9 mouse cellular contexts compared by ENCODE assay signal in genomic region chr12:72945301-72946063, GRCm38 (mm10). TPM values are rescaled to one million over a fixed set of nuclear protein-coding genes. Genes with fewer than 3 reads are reported as not detected.
DNase-seq lines count a peak whose midpoint lies in the region; ATAC-seq lines count a peak whose summit lies in the region.
"Had no signal": no experiment of that assay in that cellular context is flagged by ENCODE, and none has a peak within 500 bp of the region (broad histone marks: within the 10 kb centered on the region; RNA-seq: fewer than 3 reads in every experiment).

No protein-coding gene starts in this region.

- H3K27ac ChIP-seq in liver, embryonic 11.5 days (ENCODE audit: low read depth, low read length), result no peak overlapping the region
- H3K27ac ChIP-seq in embryonic facial prominence, embryonic 12.5 days, result 0 out of 2 replicates have a peak overlapping the region, but pooled peaks have one; percentile 50
- H3K27ac ChIP-seq in intestine, embryonic 15.5 days, result no peak overlapping the region
- H3K27ac ChIP-seq in neural tube, embryonic 14.5 days (ENCODE audit: low read depth, low read length), result no peak overlapping the region

- peak overlapping the region; percentile 44 for H3K4me3 ChIP-seq in liver, embryonic 11.5 days (ENCODE audit: low read depth, low read length)
- peak overlapping the region; percentile 45 for H3K4me3 ChIP-seq in embryonic facial prominence, embryonic 12.5 days
- peak overlapping the region; percentile 40 for H3K4me3 ChIP-seq in intestine, embryonic 15.5 days (replicated peaks)
- peak overlapping the region; percentile 26 for H3K4me3 ChIP-seq in neural tube, embryonic 14.5 days (ENCODE audit: low read depth, low read length)

- under 1% methylated on average over 89 of the region's 89 CpGs for WGBS in liver, embryonic 11.5 days
- WGBS in embryonic facial prominence, embryonic 12.5 days, result under 1% methylated on average over 89 of the region's 89 CpGs
- WGBS in intestine, embryonic 15.5 days, result under 1% methylated on average over 88 of the region's 89 CpGs
- WGBS in neural tube, embryonic 14.5 days, result under 1% methylated on average over 64 of the region's 89 CpGs

- H3K4me2 ChIP-seq in liver, embryonic 11.5 days, result peak overlapping the region; percentile 67
- peak overlapping the region; percentile 77 for H3K4me2 ChIP-seq in embryonic facial prominence, embryonic 12.5 days (replicated peaks)
- H3K4me2 ChIP-seq in intestine, embryonic 15.5 days (replicated peaks), result peak overlapping the region; percentile 71
- peak overlapping the region; percentile 43 for H3K4me2 ChIP-seq in neural tube, embryonic 14.5 days (ENCODE audit: low read depth, low read length)

- H3K9me3 ChIP-seq in liver, embryonic 11.5 days (ENCODE audit: control insufficient read depth, low read length), result no peaks in the 10 kb centered on the region
- H3K9me3 ChIP-seq in embryonic facial prominence, embryonic 12.5 days, result no peaks in the 10 kb centered on the region
- no peaks in the 10 kb centered on the region for H3K9me3 ChIP-seq in intestine, embryonic 15.5 days
- H3K9me3 ChIP-seq in neural tube, embryonic 14.5 days (ENCODE audit: control insufficient read depth, low read length), result no peaks in the 10 kb centered on the region

- no peak for DNase-seq in liver, embryonic 11.5 days (ENCODE audit: low spot score)
- no peak for DNase-seq in liver
- DNase-seq in urinary bladder, postnatal 10 days (ENCODE audit: low spot score), result no peak
- DNase-seq in T-cell, adult 2 months (ENCODE audit: low spot score), result no peak
- no peak for DNase-seq in layer of hippocampus, adult 18-20 months (ENCODE audit: low spot score in 2 of 2)

- peaks cover 3% of the 10 kb centered on the region; the same call in 1 of the 2 replicates for H3K4me1 ChIP-seq in liver, embryonic 11.5 days (replicated peaks; ENCODE audit: control insufficient read depth, insufficient read depth, low read length)
- peaks cover 10% of the 10 kb centered on the region; the same call in 1 of the 2 replicates for H3K4me1 ChIP-seq in embryonic facial prominence, embryonic 12.5 days
- H3K4me1 ChIP-seq in intestine, embryonic 15.5 days (replicated peaks), result peaks cover 10% of the 10 kb centered on the region
- H3K4me1 ChIP-seq in neural tube, embryonic 14.5 days (ENCODE audit: control insufficient read depth, insufficient read depth, low read length), result 0 out of 2 replicates have a peak, but pooled peaks cover 4% of the 10 kb centered on the region

- peak; percentile 31 for ATAC-seq in liver, embryonic 11.5 days (replicated peaks; ENCODE audit: low FRiP score)
- ATAC-seq in embryonic facial prominence, embryonic 12.5 days (ENCODE audit: insufficient number of reproducible peaks, insufficient read depth, low FRiP score, low TSS enrichment), result peak; percentile 60; the same call in 1 of the 2 replicates
- peak; percentile 28; the same call in 1 of the 2 replicates for ATAC-seq in intestine, embryonic 15.5 days
- peak; percentile 60; the same call in 1 of the 2 replicates for ATAC-seq in neural tube, embryonic 14.5 days (ENCODE audit: low read depth)

- H3K9ac ChIP-seq in liver, embryonic 11.5 days (ENCODE audit: low read depth, low read length), result no peak overlapping the region
- peak overlapping the region; percentile 39 for H3K9ac ChIP-seq in embryonic facial prominence, embryonic 12.5 days
- no peak overlapping the region for H3K9ac ChIP-seq in intestine, embryonic 15.5 days
- H3K9ac ChIP-seq in neural tube, embryonic 14.5 days (replicated peaks; ENCODE audit: low read depth, low read length), result no peak overlapping the region

- no peaks in the 10 kb centered on the region for H3K36me3 ChIP-seq in liver, embryonic 11.5 days (ENCODE audit: control insufficient read depth, insufficient read depth, low read length)
- H3K36me3 ChIP-seq in embryonic facial prominence, embryonic 12.5 days, result no peaks in the 10 kb centered on the region
- H3K36me3 ChIP-seq in intestine, embryonic 15.5 days, result no peaks in the 10 kb centered on the region
- H3K36me3 ChIP-seq in neural tube, embryonic 14.5 days (ENCODE audit: control insufficient read depth, insufficient read depth, low read length), result no peaks in the 10 kb centered on the region

- peaks cover 85% of the 10 kb centered on the region for H3K27me3 ChIP-seq in liver, embryonic 11.5 days (replicated peaks; ENCODE audit: control insufficient read depth, insufficient read depth, low read length)
- H3K27me3 ChIP-seq in embryonic facial prominence, embryonic 12.5 days, result peaks cover 73% of the 10 kb centered on the region
- peaks cover 79% of the 10 kb centered on the region for H3K27me3 ChIP-seq in intestine, embryonic 15.5 days (replicated peaks)
- peaks cover 61% of the 10 kb centered on the region for H3K27me3 ChIP-seq in neural tube, embryonic 14.5 days (ENCODE audit: control insufficient read depth, insufficient read depth, low read length)

RNA-seq across cellular contexts. Expression of gene 4930447C04Rik, which starts 4.9 kb away (rescaled TPM):
- 3.1 and 3.5 TPM in 2 replicates for polyA plus RNA-seq in liver, embryonic 11.5 days (2014; fragmentation: Nextera tagmentation; extraction: Ambion mirVana)
- 7.5 and 10.3 TPM in 2 replicates for polyA plus RNA-seq in embryonic facial prominence, embryonic 12.5 days (2016; fragmentation: Nextera tagmentation; extraction: Ambion mirVana)
- polyA plus RNA-seq in intestine, embryonic 15.5 days (2015; fragmentation: Nextera tagmentation; extraction: Ambion mirVana), result 1.1 and 1.7 TPM in 2 replicates
- 5.3 and 7.1 TPM in 2 replicates for polyA plus RNA-seq in neural tube, embryonic 14.5 days (2014; fragmentation: Nextera tagmentation; extraction: Ambion mirVana)
- 1 to 10 TPM; 4.0 to 5.9 TPM for total RNA-seq in layer of hippocampus, adult 18-20 months (2021)

RNA-seq across cellular contexts. Expression of gene Six6, which starts 5.8 kb away (rescaled TPM):
- polyA plus RNA-seq in liver, embryonic 11.5 days (2014; fragmentation: Nextera tagmentation; extraction: Ambion mirVana), result not detected in 2 replicates
- polyA plus RNA-seq in embryonic facial prominence, embryonic 12.5 days (2016; fragmentation: Nextera tagmentation; extraction: Ambion mirVana), result 5.8 and 8.3 TPM in 2 replicates
- not detected in 2 replicates for polyA plus RNA-seq in intestine, embryonic 15.5 days (2015; fragmentation: Nextera tagmentation; extraction: Ambion mirVana)
- polyA plus RNA-seq in neural tube, embryonic 14.5 days (2014; fragmentation: Nextera tagmentation; extraction: Ambion mirVana), result not detected in 2 replicates
- not detected for total RNA-seq in layer of hippocampus, adult 18-20 months (2021)
- total RNA-seq: neutrophil, adult 5-6 weeks had no signal
